Mouse (Mus musculus): ENCODE results near the gene Vstm2a.

The Vstm2a gene

DNA sequence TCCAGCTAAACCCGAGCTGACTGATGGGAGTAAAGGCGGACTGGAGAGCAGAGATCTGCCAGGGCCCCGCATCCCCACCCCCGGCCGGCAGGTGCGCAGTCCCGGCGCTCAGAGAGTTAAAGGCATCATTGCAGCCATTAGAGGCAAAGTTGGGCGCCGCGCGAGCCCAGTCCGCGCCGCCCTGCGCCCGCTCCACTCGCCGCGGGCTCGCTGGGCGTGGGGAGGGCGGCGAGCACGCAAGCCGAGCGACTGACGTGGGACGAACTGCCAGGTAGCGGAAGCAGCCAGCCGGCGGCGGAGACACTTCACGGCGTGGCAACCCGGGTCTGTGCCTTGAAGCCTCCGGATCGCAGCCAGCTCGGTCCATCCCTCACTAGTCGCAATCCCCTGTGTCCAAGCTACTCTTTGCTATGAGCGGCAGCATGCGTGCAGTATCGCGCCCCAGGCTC is at the start of gene Vstm2a:
Gene Vstm2a (plus strand): TSS at position 252 of the 449 bp plus-strand sequence.
- DNase-seq (ENCODE audit: low spot score): no peak

DNA sequence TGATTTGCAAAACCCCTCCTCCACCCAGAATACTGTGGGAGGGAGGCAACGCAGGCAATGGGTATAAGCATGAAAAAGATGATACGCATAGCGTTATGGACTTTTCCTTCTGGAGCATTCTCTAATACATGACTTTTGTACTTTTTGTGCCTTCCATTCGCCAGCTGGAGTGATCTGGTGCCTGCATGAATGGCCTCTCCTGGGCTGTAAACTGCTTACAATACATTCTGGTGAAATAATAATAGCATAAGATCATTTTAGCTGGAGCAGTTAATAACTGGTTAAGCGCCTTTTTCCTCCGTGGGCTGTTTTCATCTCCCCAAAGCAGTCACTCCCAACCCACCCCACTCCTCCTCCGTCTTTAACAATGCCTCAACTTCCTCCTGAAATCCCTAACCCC is 513 bp upstream of the Vstm2a start:
- no peak for DNase-seq (ENCODE audit: low spot score)

DNA sequence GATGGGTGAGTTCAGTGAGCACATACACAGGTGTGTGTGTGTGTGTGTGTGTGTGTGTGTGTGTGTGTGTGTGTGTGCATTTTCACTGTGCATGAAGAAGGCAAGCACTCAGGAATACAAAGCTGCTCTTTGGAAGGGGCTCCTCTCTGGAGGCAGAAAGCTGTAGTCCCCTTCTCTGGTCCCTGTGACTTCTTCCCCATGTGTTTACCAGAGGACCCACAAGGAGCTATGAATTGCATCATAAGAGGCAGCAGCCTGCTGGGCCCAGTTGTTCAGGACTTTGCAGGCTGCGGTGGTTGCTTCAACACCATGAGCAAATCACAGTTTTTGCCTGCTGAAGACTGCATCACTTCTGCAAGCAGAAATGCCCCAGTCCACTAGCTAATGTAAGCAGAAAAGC is 776 bp downstream of the Vstm2a start:
- no peak for DNase-seq (ENCODE audit: low spot score)

DNA sequence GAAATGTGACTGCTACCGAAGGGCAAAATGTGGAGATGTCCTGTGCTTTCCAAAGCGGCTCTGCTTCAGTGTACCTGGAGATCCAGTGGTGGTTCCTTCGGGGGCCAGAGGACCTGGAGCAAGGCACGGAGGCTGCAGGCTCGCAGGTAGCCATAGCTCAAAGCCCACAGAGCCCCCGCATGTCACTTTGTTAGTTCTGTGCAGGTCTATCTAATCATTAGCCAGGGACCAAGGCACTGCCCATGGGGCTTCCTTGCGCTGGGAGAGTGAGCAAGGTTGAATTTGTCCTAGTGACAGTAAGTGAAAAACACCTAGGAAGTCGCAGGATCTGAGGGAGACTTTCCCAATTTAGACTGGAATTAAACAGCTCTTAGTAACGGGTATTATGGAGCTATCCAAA is 2.4 kb downstream of the Vstm2a start:
- DNase-seq (ENCODE audit: low spot score): no peak

DNA sequence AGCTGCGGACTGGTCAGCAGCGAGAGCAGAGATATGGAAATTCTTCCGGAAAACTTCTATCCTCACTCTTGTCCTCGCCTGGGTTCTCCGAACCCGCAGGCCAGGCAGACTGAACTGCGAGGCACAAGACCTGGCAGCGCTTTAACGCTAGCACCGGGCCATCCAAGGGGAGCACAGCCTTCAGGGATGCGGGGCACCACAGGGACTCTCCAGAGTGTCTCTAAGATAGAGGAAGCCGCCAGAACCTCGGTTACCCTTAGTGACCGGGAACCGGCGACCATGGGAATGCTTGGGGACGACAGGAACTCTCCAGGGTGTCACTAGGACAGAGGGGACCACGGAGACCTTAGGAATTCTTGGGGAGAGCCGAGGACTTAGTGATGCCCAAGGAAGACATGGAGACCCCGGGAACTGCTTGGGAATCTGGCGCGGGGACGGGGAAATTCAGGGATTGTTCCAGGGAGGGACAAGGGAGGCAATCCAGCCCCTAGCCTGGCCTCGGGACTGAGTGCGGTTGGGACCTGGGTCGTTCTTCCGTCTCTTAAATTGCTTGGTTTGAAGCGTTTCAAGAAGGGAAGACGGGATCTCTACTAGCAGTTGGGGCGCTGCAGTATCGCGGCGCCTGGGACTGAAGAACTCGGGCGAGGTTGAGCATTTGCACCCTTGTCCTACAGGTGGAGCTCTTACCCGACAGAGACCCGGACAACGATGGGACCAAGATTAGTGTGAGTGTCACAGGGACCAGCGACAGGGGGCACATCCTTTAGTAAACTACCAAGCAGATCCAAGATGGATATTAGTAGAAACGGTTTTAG is 3.4 kb downstream of the Vstm2a start:
- DNase-seq (ENCODE audit: low spot score): peak; percentile 5

DNA sequence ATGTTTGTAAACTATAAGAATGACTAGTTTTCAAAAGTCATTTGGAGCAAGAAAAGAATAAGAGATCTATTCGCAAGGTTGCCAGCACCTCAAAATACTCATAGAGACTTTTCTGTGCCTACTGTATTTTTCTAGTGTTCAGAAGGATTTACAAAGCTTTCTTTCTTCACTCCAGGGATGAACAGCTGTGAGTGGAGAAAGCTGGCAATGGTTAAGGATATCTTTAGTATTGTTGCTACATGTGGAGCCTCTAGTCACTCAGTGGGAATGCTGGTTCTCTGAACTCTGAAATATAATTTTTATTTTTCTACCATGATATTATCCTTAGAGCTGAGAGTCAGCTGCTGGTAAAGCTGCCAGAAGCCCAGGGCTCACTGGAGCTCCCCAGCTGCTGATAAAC is 10.9 kb downstream of the Vstm2a start:
- DNase-seq (ENCODE audit: low spot score): no peak

DNA sequence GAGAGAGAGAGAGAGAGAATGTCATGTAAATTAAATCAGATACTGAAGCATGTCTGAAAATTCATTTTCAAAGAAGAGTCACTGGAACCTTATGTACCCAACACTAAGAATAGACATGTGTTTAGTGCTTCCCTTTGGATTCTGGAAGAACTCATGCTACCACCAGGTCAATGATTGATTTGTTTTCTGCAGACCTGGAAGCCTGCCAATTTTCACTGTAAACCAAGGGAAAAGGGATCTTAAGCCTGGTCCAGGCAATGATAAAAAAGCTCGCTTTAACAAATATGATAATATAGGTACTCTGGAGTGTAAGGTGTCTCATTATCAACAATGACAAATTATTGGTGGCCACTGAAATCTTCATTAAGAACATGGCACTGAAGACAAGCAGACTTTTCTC is 32.9 kb downstream of the Vstm2a start:
- DNase-seq (ENCODE audit: low spot score): no peak

DNA sequence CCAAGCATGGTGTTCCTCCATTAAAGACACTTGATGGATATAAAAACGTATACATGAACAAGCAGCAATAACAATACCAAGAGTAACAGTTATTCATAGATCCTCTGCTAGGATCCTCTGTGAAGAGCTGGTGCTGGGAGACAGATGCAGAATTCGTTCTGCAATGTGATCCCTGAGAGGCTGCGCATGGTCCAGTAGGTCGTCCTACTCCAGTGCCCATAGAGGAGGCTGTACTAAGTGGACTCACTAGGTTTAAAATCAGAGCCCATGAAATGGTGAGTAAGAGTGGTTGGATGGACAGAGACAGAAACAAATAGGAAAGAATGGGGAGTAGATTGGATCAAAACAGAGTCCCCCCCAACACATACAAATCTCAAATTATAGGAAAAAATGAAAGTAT is 35.4 kb downstream of the Vstm2a start:
- no peak for DNase-seq (ENCODE audit: low spot score)

DNA sequence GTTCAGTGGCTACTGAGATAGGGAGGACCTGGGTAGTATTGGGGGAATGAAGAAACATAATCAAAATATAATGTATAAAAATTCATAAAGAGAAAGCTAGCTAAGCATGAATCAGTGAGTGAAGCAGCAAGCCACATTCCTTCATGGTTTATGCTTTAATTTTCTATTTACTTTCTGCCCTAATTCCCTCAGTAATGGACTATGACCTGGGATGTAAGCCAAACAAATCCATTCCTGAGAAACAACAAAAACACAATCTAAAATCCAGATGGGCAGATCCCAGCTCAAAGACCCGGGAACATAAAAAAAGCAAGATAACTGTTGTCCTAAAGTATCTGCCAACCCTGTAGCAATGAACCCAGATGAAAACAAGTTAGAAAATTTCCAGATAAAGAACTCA is 39.0 kb downstream of the Vstm2a start:
- no peak for DNase-seq (ENCODE audit: low spot score)

- no peak for DNase-seq (ENCODE audit: low spot score)
Measured at GRCm38 (mm10) chr11:16299492-16299891, 42.0 kb downstream of the Vstm2a start.

GRCm38 (mm10) chr11:16299960-16300359 is 42.4 kb downstream of the Vstm2a start:
- no peak for DNase-seq (ENCODE audit: low spot score)

- DNase-seq (ENCODE audit: low spot score): no peak
Measured at GRCm38 (mm10) chr11:16300709-16301108, 43.2 kb downstream of the Vstm2a start.

- no peak for DNase-seq (ENCODE audit: low spot score)
Measured at GRCm38 (mm10) chr11:16315097-16315496, 57.6 kb downstream of the Vstm2a start.

DNA sequence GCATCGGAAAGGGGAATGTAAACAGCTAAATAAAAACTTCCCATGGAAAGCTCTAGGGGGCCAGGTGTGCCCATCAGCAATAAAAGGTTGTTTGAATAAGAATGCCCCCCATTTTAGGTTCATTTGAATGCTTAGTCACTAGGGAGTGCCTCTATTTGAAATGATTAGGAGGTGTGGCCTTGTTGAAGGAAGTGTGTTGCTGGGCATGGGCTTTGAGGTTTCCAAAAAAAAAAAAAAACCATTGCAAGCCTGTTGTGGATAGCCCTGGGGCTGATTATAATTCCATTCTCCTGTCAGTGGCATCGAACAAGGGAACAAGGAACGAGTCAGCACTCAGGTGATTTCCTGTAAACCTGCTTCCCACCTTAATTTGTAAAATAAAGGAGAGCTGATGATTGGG is 87.7 kb downstream of the Vstm2a start:
- DNase-seq (ENCODE audit: low spot score): no peak

DNA sequence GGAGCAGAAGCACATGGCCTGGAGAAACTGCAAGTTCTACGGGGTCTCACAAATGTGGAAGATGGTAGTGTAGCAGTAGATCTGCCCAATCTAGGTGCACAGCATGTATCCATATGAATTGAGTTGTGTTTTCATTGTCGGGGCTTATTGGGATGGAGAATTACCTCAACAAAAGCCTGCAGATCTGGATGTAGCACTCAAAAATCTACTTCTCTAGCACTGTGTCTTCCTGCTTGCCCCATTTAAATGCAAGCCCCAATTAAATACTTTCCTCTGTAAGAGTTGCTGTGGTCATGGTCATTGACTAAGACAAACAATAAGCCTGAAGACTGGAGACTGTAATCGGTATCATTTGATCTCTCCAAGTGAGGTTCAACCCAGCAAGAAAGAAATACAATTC is 88.2 kb downstream of the Vstm2a start:
- DNase-seq (ENCODE audit: low spot score): no peak

DNA sequence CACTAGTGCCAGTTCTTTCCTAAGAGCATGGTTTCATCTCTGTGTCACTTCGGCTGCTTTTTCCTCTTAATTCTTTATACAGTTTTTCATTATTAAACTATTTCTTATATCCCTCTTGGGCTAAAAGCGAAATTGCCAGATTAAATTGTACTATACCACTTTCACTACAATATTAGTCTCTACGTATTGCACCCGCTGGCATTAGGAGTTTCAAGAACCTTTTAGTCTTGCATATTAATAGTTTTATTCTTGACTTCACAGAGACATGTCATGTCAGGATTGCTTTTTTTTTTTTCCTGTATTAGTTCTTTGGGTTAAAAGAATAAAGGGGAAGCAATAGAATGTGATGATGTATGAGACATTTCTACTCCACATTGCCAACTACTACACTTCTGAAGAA is 94.4 kb downstream of the Vstm2a start:
- DNase-seq (ENCODE audit: low spot score): no peak

DNA sequence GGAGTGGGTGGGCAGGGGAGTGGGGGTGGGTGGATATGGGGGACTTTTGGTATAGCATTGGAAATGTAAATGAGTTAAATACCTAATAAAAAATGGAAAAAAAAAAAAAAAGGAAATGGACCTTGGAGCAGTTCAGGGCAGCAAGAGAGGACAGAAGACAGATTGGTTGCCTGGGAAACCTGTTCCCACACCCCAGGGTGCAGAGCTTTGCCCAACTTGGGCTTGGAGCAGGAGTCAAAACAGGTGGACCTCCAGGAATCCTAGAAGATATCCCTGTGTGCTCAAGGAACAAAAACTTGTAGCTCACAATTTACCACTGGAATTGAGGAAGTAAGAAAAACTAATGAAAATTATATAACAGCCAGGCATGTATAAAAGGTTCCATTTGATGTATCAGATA is 96.8 kb downstream of the Vstm2a start:
- no peak for DNase-seq (ENCODE audit: low spot score)

- no peak for DNase-seq (ENCODE audit: low spot score)
Measured at GRCm38 (mm10) chr11:16366852-16367587, 109.5 kb downstream of the Vstm2a start.

- DNase-seq (ENCODE audit: low spot score): no peak
Measured at GRCm38 (mm10) chr11:16403627-16404026, 146.1 kb downstream of the Vstm2a start.

- DNase-seq (ENCODE audit: low spot score): no peak
Measured at GRCm38 (mm10) chr11:16411736-16412135, 154.2 kb downstream of the Vstm2a start.

DNA sequence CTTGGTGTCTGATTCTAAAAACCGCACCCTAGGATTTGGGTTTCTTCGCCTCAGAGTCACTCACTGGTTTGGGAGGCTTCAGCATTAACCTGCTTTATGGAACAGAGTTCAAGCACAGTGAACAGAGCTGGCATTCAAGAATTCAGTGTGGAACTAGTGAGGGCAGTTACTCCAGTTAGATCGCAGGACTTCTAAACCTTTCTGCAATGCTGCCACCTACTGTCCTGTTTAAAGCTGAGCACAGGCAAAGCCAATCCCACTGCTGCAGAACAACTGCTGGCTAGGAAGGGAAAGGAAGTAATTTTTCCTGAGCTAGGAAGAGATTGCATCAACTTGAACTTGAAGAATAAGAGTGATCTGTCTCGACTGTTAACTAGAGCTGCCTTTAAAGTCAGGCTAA is 155.1 kb downstream of the Vstm2a start:
- no peak for DNase-seq (ENCODE audit: low spot score)

DNA sequence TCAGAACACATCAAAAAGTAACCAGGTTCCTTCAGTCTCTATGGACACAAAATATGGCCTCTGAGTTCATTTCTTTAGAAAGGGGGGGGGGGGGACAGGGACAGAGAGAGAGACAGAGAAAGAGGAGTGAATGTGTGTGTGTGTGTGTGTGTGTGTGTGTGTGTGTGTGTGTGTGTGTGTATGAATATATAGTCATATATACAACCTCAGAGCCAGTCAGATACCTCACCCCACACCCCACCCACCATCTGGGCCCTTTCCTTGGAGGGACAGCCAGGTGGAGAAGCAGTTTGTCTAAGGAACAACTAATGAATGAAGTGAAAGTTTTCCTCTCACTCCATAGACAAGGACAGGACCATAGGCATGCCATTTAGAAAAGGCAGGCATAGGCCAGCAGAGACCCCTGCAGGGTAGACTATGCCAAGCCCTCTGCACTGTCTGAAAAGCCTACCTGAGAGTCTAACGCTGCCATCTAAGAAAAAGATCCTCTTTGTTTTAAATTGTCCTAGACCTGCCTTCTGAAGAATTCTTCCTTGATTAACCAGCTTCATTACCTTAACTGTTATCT is 155.6 kb downstream of the Vstm2a start:
- no peak for DNase-seq (ENCODE audit: low spot score)
